Mouse (Mus musculus) liver, adult 2 months (tissue): Measurements from ENCODE around the gene Lancl3. TPM values are rescaled to one million over a fixed set of nuclear protein-coding genes. Genes with fewer than 3 reads are reported as not detected.
A peak's percentile ranks its signal among the peaks of the same experiment; 100 is the strongest.
"Not testable (repeated sequence)": the region's sequence is repeated elsewhere in the genome, so short reads cannot be mapped to it uniquely, and the experiment has no call there.

Experiments
- DNase-seq: peaks from one replicate; pipeline ENCODE4 v3.0.0-alpha.2; 2011; ENCODE audit warnings: low read depth, low spot score; ENCODE audit errors: extremely low read depth
- H3K27ac ChIP-seq: fragments of 200-500 bp; replicated peaks from 2 replicates; pipeline ENCODE4 v1.5.1; 2012; ENCODE audit warnings: low read depth, mild to moderate bottlenecking, control low read depth, inconsistent platforms, low read length; ENCODE audit not compliant: insufficient read depth
- H3K27me3 ChIP-seq: fragments of 200-500 bp; 2 replicates; pipeline ENCODE4 v1.6.1; 2012; ENCODE audit warnings: mild to moderate bottlenecking, moderate library complexity, low read length, inconsistent platforms; ENCODE audit not compliant: control insufficient read depth, insufficient read depth
- H3K36me3 ChIP-seq: fragments of 200-500 bp; 2 replicates; pipeline ENCODE4 v1.6.1; 2012; ENCODE audit warnings: low read length, inconsistent platforms; ENCODE audit not compliant: control insufficient read depth, insufficient read depth
- H3K4me1 ChIP-seq: fragments of 200-500 bp; 2 replicates; pipeline ENCODE4 v1.6.1; 2011; ENCODE audit warnings: low read length; ENCODE audit not compliant: control insufficient read depth, insufficient read depth
- H3K4me3 ChIP-seq: fragments of 200-500 bp; 2 replicates; pipeline ENCODE4 v1.5.1; 2011; ENCODE audit warnings: low read depth, mild to moderate bottlenecking, control low read depth, low read length, moderate library complexity; ENCODE audit not compliant: insufficient read depth
- H3K79me2 ChIP-seq: fragments of 200-500 bp; 2 replicates; pipeline ENCODE4 v1.6.1; 2012; ENCODE audit warnings: inconsistent platforms, mild to moderate bottlenecking, low read length, moderate library complexity; ENCODE audit not compliant: control insufficient read depth, insufficient read depth
- H3K9ac ChIP-seq: fragments of 200-500 bp; 2 replicates; pipeline ENCODE4 v1.6.1; 2012; ENCODE audit warnings: low read depth, mild to moderate bottlenecking, control low read depth, inconsistent platforms, low read length
- CTCF ChIP-seq: fragments of 200-500 bp; IDR thresholded peaks from 2 replicates; pipeline ENCODE4 v1.5.1; 2011; ENCODE audit warnings: low read depth, low read length, control low read depth
- POLR2A ChIP-seq: fragments of 200-500 bp; IDR thresholded peaks from 2 replicates; pipeline ENCODE4 v1.6.1; 2011; ENCODE audit warnings: low read length, control low read depth; ENCODE audit not compliant: insufficient read depth; ENCODE audit errors: extremely low read depth
- WGBS: fragments of 180-500 bp; shearing (Covaris S2); methylation state at CpG from one replicate; pipeline ENCODE4 v1.1.7; 2018; 5-methylcytosine and 5-hydroxymethylcytosine counted together
- polyA plus RNA-seq: library from polyadenylated mRNA; depleted of rRNA; stranded (reverse); fragments of >200 nt; gene quantifications from 2 replicates; pipeline ENCODE4 v1.2.3, GENCODE M21; 2012
- total RNA-seq: library from RNA; depleted of rRNA; stranded (reverse); fragments of >200 nt; gene quantifications from 2 replicates; pipeline ENCODE4 v1.2.3, GENCODE M21; 2014

Lancl3 gene
- total and polyA plus RNA-seq, 2 experiments = 0.09 TPM; not detected in 1

GRCm38 (mm10) chrX:9271112-9271511 is 71.4 kb downstream of the Lancl3 start:
- WGBS = 91% methylated on average over 3 of the region's 3 CpGs
- H3K4me1 ChIP-seq = no peaks in the 10 kb centered on the region
- H3K9ac ChIP-seq = no peak overlapping the region
- DNase-seq = no peak
- no peak overlapping the region for H3K27ac ChIP-seq
- no peak overlapping the region for H3K4me3 ChIP-seq
- H3K27me3 ChIP-seq = no peaks in the 10 kb centered on the region
- no peaks in the 10 kb centered on the region for H3K79me2 ChIP-seq
- H3K36me3 ChIP-seq = no peaks in the 10 kb centered on the region
- TF ChIP-seq CTCF (no peak), POLR2A (no peak)

DNA sequence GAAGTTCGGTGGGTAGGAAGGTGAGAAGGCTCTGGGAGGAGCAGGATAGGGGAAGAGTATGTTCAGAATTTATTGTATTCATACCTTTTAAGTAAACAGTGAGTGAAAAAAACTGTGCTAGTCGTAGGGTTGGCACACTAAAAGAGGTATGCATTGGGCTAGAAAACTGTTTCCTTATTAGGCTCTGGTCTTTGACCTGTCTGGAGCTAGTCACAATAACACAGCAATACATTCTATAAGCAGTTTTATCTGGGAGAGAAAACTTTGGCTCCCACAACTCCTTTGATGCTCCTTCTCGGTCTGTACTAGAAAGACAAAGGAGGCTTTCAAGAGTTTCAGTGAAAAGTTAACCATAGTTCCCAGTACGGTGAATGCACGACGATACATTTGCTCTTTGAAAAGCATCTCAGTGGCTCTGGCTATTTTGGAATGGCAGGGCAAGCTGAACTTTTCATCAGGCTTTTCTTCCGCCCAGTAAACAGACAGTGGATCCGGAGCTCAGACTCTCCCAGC is 72.3 kb downstream of the Lancl3 start:
- peak overlapping the region; percentile 49 for H3K4me3 ChIP-seq
- no peak for DNase-seq
- H3K9ac ChIP-seq = peak overlapping the region; percentile 56; the same call in 1 of the 2 replicates
- H3K27me3 ChIP-seq = no peaks in the 10 kb centered on the region
- TF ChIP-seq POLR2A (no peak), CTCF (no peak)
- H3K4me1 ChIP-seq = no peaks in the 10 kb centered on the region
- no peaks in the 10 kb centered on the region for H3K79me2 ChIP-seq
- WGBS = 1% methylated on average over 8 of the region's 8 CpGs
- peak overlapping the region; percentile 69 for H3K27ac ChIP-seq
- no peaks in the 10 kb centered on the region for H3K36me3 ChIP-seq

DNA sequence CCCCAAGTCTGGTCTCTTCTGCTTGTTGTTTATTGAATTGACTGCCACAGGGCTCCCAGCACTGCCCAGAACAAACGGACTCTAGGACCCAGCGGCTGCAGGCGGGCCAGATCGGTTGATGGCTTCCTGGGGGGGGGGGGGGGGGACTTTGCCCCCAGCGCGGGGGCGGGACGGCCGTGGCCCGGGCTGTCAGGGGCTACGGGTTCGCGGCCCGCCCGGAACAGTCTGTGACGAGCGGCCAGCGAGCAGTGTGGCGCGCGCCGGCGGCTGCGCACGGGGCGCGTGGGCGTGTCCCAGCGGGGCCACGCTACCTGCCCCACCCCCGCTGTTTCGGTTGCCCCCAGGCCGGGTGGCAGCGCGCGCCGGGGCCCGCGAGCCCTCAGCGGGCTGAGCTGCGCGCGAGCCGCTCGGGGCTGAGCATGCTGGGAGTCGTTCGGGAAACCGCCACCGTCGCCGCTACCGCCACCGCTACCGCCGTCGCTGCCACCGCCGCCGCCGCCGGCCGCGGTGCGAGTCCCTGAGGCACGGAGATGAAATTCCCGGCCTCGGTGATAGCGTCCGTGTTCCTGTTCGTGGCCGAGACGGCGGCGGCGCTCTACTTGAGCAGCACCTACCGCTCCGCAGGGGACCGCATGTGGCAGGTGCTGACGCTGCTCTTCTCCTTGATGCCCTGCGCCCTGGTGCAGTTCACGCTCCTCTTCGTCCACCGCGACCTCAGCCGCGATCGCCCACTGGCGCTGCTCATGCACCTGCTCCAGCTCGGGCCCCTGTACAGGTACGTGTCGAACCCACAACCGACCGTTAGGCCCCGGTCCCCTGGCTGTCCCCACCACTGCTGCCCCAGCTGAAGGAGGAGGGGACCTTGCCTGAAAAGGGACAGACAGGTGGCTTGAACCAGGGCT is 73.0 kb downstream of the Lancl3 start, which contains the start of gene Xk:
TSS of gene Xk (plus strand) at position 297 of the 902 bp plus-strand sequence.
- H3K36me3 ChIP-seq = no peaks in the 10 kb centered on the region
- TF ChIP-seq CTCF (no peak), POLR2A (no peak)
- H3K27me3 ChIP-seq = no peaks in the 10 kb centered on the region
- H3K27ac ChIP-seq = peak within 1 kb of the TSS; percentile 69
- H3K4me1 ChIP-seq = no peaks in the 10 kb centered on the region
- peak within 1 kb of the TSS; percentile 85 for H3K9ac ChIP-seq
- H3K4me3 ChIP-seq = peak within 1 kb of the TSS; percentile 49
- DNase-seq = peak; percentile 74
- no peaks in the 10 kb centered on the region for H3K79me2 ChIP-seq
- WGBS = under 1% methylated on average over 61 of the region's 94 CpGs

GRCm38 (mm10) chrX:9273377-9274002 is 73.8 kb downstream of the Lancl3 start:
- Histone ChIP-seq H3K9ac (peak overlapping the region; percentile 85), H3K4me3 (peak overlapping the region; percentile 49), H3K79me2 (no peaks in the 10 kb centered on the region), H3K36me3 (no peaks in the 10 kb centered on the region), H3K27me3 (no peaks in the 10 kb centered on the region), H3K27ac (no peak overlapping the region), H3K4me1 (no peaks in the 10 kb centered on the region)
- TF ChIP-seq POLR2A (no peak), CTCF (no peak)
- 36% methylated on average over 12 of the region's 12 CpGs for WGBS
- DNase-seq = peak; percentile 26

- TF ChIP-seq CTCF (no peak), POLR2A (no peak)
- Histone ChIP-seq H3K27ac (no peak overlapping the region), H3K79me2 (no peaks in the 10 kb centered on the region), H3K27me3 (no peaks in the 10 kb centered on the region), H3K9ac (no peak overlapping the region), H3K36me3 (no peaks in the 10 kb centered on the region), H3K4me3 (no peak overlapping the region), H3K4me1 (no peaks in the 10 kb centered on the region)
- no peak for DNase-seq
- 89% methylated on average over 8 of the region's 8 CpGs for WGBS
Observed at GRCm38 (mm10) chrX:9274321-9274720, 74.6 kb downstream of the Lancl3 start.

- H3K27ac ChIP-seq, H3K27me3 ChIP-seq, H3K4me1 ChIP-seq, H3K36me3 ChIP-seq, DNase-seq, H3K79me2 ChIP-seq, H3K4me3 ChIP-seq, H3K9ac ChIP-seq: not testable (repeated sequence)
- no CpG with 5 or more reads among the region's 1 CpGs for WGBS
Observed at GRCm38 (mm10) chrX:9283464-9283863, 83.8 kb downstream of the Lancl3 start, which contains the start of gene H2al1m. TSS of gene H2al1m (plus strand) at chrX:9283764.

DNA sequence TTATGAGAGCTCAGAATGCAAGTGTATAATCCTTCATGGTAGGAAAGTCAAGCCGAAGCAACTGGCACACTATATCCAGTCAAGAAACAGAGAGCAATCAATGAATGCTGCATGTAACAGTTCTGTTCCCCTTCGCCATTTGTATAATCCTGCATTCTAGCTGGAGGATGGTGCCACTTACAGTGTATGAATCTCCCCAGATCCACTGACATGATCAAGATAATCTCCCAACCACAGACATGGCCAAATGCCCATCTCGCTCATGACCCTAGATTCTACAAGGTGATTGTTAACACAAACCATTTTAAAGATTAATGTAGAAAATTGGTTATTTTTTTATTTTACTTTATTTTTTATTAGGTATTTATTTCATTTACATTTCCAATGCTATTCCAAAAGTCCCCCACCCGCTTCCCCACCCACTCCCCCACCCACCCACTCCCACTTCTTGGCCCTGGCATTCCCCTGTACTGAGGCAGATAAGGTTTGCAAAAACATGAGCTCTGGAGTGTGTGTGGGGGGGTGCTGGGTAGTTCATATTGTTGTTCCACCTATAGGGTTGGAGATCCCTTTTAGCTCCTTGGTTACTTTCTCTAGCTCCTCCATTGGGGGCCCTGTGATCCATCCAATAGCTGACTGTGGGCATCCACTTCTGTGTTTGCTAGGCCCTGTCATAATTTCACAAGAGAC is 93.6 kb downstream of the Lancl3 start:
- not testable (repeated sequence) for H3K79me2 ChIP-seq, DNase-seq, H3K27ac ChIP-seq, H3K4me1 ChIP-seq, H3K27me3 ChIP-seq, H3K9ac ChIP-seq, H3K36me3 ChIP-seq, H3K4me3 ChIP-seq
- WGBS = 93% methylated on average over 4 of the region's 4 CpGs
